Mouse (Mus musculus): ENCODE data around the gene Ctdsp1. TPM values are rescaled to one million over a fixed set of nuclear protein-coding genes. Genes with fewer than 3 reads are reported as not detected.
A peak's percentile ranks its signal among the peaks of the same experiment; 100 is the strongest.

Gene Ctdsp1
- total and polyA plus RNA-seq, 2 experiments from 2014 or later, result 10.8 to 24.7 TPM

DNA sequence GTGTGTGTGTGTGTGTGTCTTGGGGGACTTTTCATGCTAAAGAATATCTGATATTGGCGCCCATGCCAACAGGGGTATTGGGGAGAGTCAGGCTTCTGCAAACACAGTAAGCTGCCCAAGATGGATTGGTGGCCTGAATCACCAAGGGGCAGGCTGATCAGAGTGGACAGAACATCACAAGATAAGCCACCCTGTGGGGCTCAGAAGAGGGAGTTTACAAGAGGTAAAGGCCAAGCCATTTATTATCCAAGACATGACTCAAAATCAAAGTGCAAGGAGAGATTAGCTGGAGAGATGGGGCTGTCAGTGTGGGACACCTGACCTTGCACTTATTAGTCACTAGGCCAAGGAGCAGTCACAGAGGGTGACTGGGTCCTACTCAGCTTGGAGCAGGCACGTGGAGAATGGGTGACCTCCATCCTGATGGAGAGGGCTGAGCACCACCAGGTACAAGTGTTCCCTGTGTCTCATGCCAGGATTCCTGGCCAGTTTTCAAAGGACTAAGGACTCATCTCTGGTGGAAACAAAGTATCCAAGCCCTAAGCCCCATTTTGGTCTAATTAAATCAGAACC is 20.5 kb downstream of the Ctdsp1 start:
- Histone ChIP-seq H3K4me3 (ENCODE audit: low read depth, low read length) (no peak overlapping the region), H3K4me2 (ENCODE audit: low read depth) (no peak overlapping the region), H3K36me3 (ENCODE audit: insufficient read depth) (no peaks in the 10 kb centered on the region), H3K27ac (ENCODE audit: low read depth, low read length) (no peak overlapping the region), H3K9ac (no peak overlapping the region), H3K4me1 (ENCODE audit: insufficient read depth) (no peaks in the 10 kb centered on the region), H3K27me3 (ENCODE audit: insufficient read depth, low read length) (no peaks in the 10 kb centered on the region), H3K9me3 (ENCODE audit: low read length) (no peaks in the 10 kb centered on the region)
- TF ChIP-seq CTCF (IDR thresholded peaks at IDR 0.05; ENCODE audit: low read depth), result no peak
- 52% methylated on average over 2 of the region's 2 CpGs for WGBS
- DNase-seq, result no peak
- no peak for ATAC-seq

DNA sequence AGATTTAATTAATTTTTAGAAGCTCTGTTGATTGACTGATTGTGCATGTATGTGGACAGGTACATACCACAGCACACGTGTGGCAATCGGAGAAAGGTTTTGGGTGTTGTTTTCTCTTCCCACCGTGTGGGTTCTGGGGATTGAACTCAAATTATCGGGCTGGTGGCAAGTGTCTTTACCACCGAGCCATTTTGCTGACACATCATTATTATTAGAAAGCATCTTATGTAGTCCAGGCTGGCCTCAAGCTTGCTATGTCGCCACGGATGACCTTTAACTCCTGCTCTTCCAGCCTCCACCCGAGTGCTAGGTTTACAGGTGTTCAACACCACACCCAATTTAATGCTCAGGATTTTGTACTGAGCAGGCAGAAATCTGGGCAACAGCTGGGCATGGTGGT is 21.4 kb downstream of the Ctdsp1 start:
- Histone ChIP-seq H3K27me3 (ENCODE audit: insufficient read depth, low read length) (no peaks in the 10 kb centered on the region), H3K27ac (ENCODE audit: low read depth, low read length) (no peak overlapping the region), H3K4me1 (ENCODE audit: insufficient read depth) (no peaks in the 10 kb centered on the region), H3K4me3 (ENCODE audit: low read depth, low read length) (no peak overlapping the region), H3K36me3 (ENCODE audit: insufficient read depth) (no peaks in the 10 kb centered on the region), H3K9ac (no peak overlapping the region), H3K4me2 (ENCODE audit: low read depth) (no peak overlapping the region), H3K9me3 (ENCODE audit: low read length) (no peaks in the 10 kb centered on the region)
- no peak for ATAC-seq
- no peak for DNase-seq
- WGBS, result 87% methylated on average over 8 of the region's 8 CpGs
- no peak for TF ChIP-seq CTCF (IDR thresholded peaks at IDR 0.05; ENCODE audit: low read depth)

DNA sequence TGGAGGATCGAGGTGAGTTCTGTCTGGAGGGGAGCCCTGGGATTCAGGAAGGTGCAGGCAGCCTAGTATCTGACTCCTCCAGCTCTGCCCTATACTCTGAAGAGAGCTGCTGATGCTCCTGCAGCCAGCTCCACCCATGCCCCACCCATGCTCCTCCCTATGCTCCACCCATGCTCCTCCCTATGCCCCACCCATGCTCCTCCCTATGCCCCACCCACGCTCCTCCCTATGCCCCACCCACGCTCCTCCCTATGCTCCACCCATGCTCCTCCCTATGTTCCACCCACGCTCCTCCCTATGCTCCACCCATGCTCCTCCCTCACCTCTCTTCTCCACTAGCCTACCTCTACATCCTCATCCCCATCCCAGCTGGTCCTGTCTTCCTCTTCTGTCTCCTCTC is 23.8 kb downstream of the Ctdsp1 start:
- no peak for DNase-seq
- Histone ChIP-seq H3K4me3 (ENCODE audit: low read depth, low read length) (no peak overlapping the region), H3K27me3 (ENCODE audit: insufficient read depth, low read length) (no peaks in the 10 kb centered on the region), H3K4me1 (ENCODE audit: insufficient read depth) (no peaks in the 10 kb centered on the region), H3K9me3 (ENCODE audit: low read length) (no peaks in the 10 kb centered on the region), H3K36me3 (ENCODE audit: insufficient read depth) (no peaks in the 10 kb centered on the region), H3K9ac (no peak overlapping the region), H3K4me2 (ENCODE audit: low read depth) (no peak overlapping the region), H3K27ac (ENCODE audit: low read depth, low read length) (no peak overlapping the region)
- WGBS, result 40% methylated on average over 4 of the region's 4 CpGs
- no peak for ATAC-seq
- TF ChIP-seq CTCF (IDR thresholded peaks at IDR 0.05; ENCODE audit: low read depth), result no peak

DNA sequence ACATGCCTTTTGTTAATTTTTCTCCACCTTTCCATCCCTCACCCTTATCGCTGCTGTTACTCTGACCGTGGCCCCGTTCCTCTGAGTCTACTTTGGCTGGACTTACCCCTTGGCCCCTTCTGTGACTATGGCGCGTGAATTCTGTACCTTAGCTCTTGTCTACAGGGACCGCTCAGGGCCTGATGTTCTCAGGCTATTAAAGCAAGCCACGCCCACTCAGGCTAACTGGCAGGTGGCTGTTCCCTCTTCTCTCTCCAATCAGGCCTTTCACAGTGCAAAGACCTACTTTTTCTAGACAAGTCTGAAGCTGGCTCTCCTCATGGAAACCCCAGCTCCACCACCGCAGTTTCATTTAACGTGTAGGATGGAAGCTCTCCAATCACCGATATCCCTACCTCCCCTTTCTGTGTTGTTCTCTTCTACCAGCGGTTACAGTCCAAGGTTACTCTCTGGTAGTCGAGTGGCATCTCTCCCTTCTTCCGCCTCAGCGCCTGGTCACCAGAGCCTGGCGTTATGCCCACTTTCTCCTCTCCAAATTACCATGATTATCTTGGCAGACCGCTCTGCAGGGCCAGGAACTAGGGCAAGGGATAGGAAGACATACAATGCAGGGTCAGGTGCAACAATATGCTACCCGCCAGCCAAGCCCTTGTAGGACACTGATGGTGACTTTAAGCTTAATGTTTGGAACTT is 27.6 kb downstream of the Ctdsp1 start:
- Histone ChIP-seq H3K9ac (no peak overlapping the region), H3K36me3 (ENCODE audit: insufficient read depth) (no peaks in the 10 kb centered on the region), H3K9me3 (ENCODE audit: low read length) (no peaks in the 10 kb centered on the region), H3K27ac (ENCODE audit: low read depth, low read length) (no peak overlapping the region), H3K4me2 (ENCODE audit: low read depth) (no peak overlapping the region), H3K4me1 (ENCODE audit: insufficient read depth) (no peaks in the 10 kb centered on the region), H3K27me3 (ENCODE audit: insufficient read depth, low read length) (no peaks in the 10 kb centered on the region), H3K4me3 (ENCODE audit: low read depth, low read length) (no peak overlapping the region)
- DNase-seq, result no peak
- TF ChIP-seq CTCF (IDR thresholded peaks at IDR 0.05; ENCODE audit: low read depth), result no peak
- WGBS, result 72% methylated on average over 17 of the region's 17 CpGs
- ATAC-seq, result no peak

DNA sequence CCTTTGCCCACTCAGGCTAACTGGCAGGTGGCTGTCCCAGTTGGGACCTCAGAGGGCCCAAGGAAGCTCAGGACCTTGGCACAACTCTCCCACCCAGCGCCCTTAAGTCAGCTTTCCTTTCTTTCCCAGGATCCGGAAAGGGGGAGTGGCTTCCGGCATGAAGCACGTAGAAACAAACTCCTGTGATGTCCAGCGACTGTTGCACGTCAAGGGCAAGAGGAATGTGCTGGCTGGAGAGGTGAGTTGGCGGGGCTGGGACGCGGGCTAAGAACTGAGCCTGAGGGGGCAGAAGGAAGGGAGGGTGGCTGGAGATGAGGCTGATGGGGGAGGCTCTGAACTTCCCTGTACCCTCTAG is 28.1 kb downstream of the Ctdsp1 start:
- H3K27ac ChIP-seq (ENCODE audit: low read depth, low read length), result no peak overlapping the region
- no peak for TF ChIP-seq CTCF (IDR thresholded peaks at IDR 0.05; ENCODE audit: low read depth)
- ATAC-seq, result no peak
- no peaks in the 10 kb centered on the region for H3K36me3 ChIP-seq (ENCODE audit: insufficient read depth)
- no peak overlapping the region for H3K4me2 ChIP-seq (ENCODE audit: low read depth)
- H3K9ac ChIP-seq, result no peak overlapping the region
- no peaks in the 10 kb centered on the region for H3K27me3 ChIP-seq (ENCODE audit: insufficient read depth, low read length)
- no peaks in the 10 kb centered on the region for H3K9me3 ChIP-seq (ENCODE audit: low read length)
- no peaks in the 10 kb centered on the region for H3K4me1 ChIP-seq (ENCODE audit: insufficient read depth)
- DNase-seq, result no peak
- WGBS, result 75% methylated on average over 9 of the region's 9 CpGs
- no peak overlapping the region for H3K4me3 ChIP-seq (ENCODE audit: low read depth, low read length)

DNA sequence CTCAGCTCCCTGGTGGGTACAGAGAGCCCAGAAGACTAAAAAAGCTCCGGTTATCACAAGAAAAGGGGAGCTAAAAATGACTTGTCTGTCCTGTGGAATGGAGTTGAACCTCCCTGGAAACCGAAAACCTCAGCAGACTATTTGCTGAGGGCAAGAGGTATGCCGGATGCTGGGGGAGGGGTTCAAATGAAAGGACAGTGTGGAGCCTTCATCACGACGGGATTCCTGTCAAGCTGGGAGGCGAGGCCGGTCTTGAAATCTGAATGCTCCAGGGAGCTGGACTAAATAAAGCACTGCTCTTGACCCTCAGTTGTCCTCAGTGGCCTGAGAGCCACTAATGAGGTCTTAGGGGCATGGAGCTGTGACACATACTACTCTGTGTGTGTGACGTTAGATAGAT is 31.8 kb downstream of the Ctdsp1 start:
- Histone ChIP-seq H3K36me3 (ENCODE audit: insufficient read depth) (no peaks in the 10 kb centered on the region), H3K4me2 (ENCODE audit: low read depth) (no peak overlapping the region), H3K27me3 (ENCODE audit: insufficient read depth, low read length) (no peaks in the 10 kb centered on the region), H3K9ac (no peak overlapping the region), H3K9me3 (ENCODE audit: low read length) (no peaks in the 10 kb centered on the region), H3K4me1 (ENCODE audit: insufficient read depth) (no peaks in the 10 kb centered on the region), H3K27ac (ENCODE audit: low read depth, low read length) (no peak overlapping the region), H3K4me3 (ENCODE audit: low read depth, low read length) (no peak overlapping the region)
- no peak for TF ChIP-seq CTCF (IDR thresholded peaks at IDR 0.05; ENCODE audit: low read depth)
- ATAC-seq (peak; percentile 10; the same call in 1 of the 2 replicates), DNase-seq (no peak)
- 40% methylated on average over 8 of the region's 8 CpGs for WGBS

DNA sequence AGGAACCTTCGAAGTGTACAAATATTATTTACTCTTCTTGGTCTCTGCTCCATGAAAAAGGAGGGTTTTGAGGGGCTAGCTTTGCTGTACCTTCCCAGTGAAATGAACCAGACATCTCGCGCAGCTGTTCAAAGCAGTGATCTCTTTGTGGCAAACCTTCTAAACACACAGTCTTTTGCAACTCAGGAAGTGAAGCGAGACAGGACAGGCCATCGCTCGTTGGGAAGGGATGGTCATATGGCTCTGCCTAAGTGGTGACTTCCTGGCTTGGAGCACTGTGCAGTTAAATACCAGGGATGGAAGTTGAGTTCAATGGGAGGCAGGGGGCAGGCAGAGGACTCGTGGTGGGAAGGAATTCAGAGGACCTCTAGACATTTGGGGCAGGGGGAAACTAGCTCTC is 34.5 kb downstream of the Ctdsp1 start:
- WGBS, result 82% methylated on average over 7 of the region's 7 CpGs

More for the DNA sequence above, 34.5 kb downstream of the Ctdsp1 start:
- Histone ChIP-seq H3K27me3 (ENCODE audit: insufficient read depth, low read length) (no peaks in the 10 kb centered on the region), H3K4me3 (ENCODE audit: low read depth, low read length) (no peak overlapping the region), H3K36me3 (ENCODE audit: insufficient read depth) (no peaks in the 10 kb centered on the region), H3K27ac (ENCODE audit: low read depth, low read length) (no peak overlapping the region), H3K4me2 (ENCODE audit: low read depth) (no peak overlapping the region), H3K4me1 (ENCODE audit: insufficient read depth) (no peaks in the 10 kb centered on the region), H3K9ac (no peak overlapping the region), H3K9me3 (ENCODE audit: low read length) (no peaks in the 10 kb centered on the region)
- no peak for ATAC-seq
- no peak for TF ChIP-seq CTCF (IDR thresholded peaks at IDR 0.05; ENCODE audit: low read depth)
- no peak for DNase-seq
